Mouse (Mus musculus): ENCODE results near the gene Nyap2. TPM values are rescaled to one million over a fixed set of nuclear protein-coding genes. Genes with fewer than 3 reads are reported as not detected.
"Not testable (repeated sequence)": the region's sequence is repeated elsewhere in the genome, so short reads cannot be mapped to it uniquely, and the experiment has no call there.

Gene Nyap2
- total and polyA plus RNA-seq, 2 experiments from 2014 or later = 10.5 to 40.2 TPM

GRCm38 (mm10) chr1:81211491-81211890 is 134.7 kb downstream of the Nyap2 start:
- H3K4me3 ChIP-seq (ENCODE audit: low read depth, low read length) = no peak overlapping the region
- H3K4me1 ChIP-seq (ENCODE audit: insufficient read depth, low read length) = no peaks in the 10 kb centered on the region
- DNase-seq (ENCODE audit: low spot score) (no peak), ATAC-seq (ENCODE audit: low FRiP score) (no peak)
- no peaks in the 10 kb centered on the region for H3K27me3 ChIP-seq (ENCODE audit: insufficient read depth, low read length)
- H3K4me2 ChIP-seq (ENCODE audit: low read depth, low read length, poor library complexity, severe bottlenecking) = no peak overlapping the region
- no peak overlapping the region for H3K9ac ChIP-seq (replicated peaks; ENCODE audit: low read length, poor library complexity, severe bottlenecking)
- 59% methylated on average over 4 of the region's 4 CpGs for WGBS
- TF ChIP-seq CTCF (IDR thresholded peaks at IDR 0.05) = no peak
- H3K9me3 ChIP-seq (ENCODE audit: low read length) = no peaks in the 10 kb centered on the region
- H3K36me3 ChIP-seq (ENCODE audit: insufficient read depth, low read length) = no peaks in the 10 kb centered on the region
- H3K27ac ChIP-seq (ENCODE audit: low read depth, low read length) = no peak overlapping the region

GRCm38 (mm10) chr1:81219790-81220189 is 143.0 kb downstream of the Nyap2 start:
- Histone ChIP-seq H3K27ac (ENCODE audit: low read depth, low read length) (no peak overlapping the region), H3K9ac (replicated peaks; ENCODE audit: low read length, poor library complexity, severe bottlenecking) (no peak overlapping the region), H3K4me2 (ENCODE audit: low read depth, low read length, poor library complexity, severe bottlenecking) (no peak overlapping the region), H3K27me3 (ENCODE audit: insufficient read depth, low read length) (no peaks in the 10 kb centered on the region), H3K4me1 (ENCODE audit: insufficient read depth, low read length) (no peaks in the 10 kb centered on the region), H3K4me3 (ENCODE audit: low read depth, low read length) (no peak overlapping the region), H3K9me3 (ENCODE audit: low read length) (no peaks in the 10 kb centered on the region), H3K36me3 (ENCODE audit: insufficient read depth, low read length) (no peaks in the 10 kb centered on the region)
- ATAC-seq (ENCODE audit: low FRiP score) (no peak), DNase-seq (ENCODE audit: low spot score) (peak; percentile 14)
- TF ChIP-seq CTCF (IDR thresholded peaks at IDR 0.05) = no peak
- WGBS = 32% methylated on average over 1 of the region's 1 CpGs

- Histone ChIP-seq H3K27me3 (ENCODE audit: insufficient read depth, low read length) (no peaks in the 10 kb centered on the region), H3K9ac (replicated peaks; ENCODE audit: low read length, poor library complexity, severe bottlenecking) (no peak overlapping the region), H3K27ac (ENCODE audit: low read depth, low read length) (no peak overlapping the region), H3K9me3 (ENCODE audit: low read length) (no peaks in the 10 kb centered on the region), H3K36me3 (ENCODE audit: insufficient read depth, low read length) (no peaks in the 10 kb centered on the region), H3K4me3 (ENCODE audit: low read depth, low read length) (no peak overlapping the region), H3K4me1 (ENCODE audit: insufficient read depth, low read length) (no peaks in the 10 kb centered on the region), H3K4me2 (ENCODE audit: low read depth, low read length, poor library complexity, severe bottlenecking) (no peak overlapping the region)
- DNase-seq (ENCODE audit: low spot score) (no peak), ATAC-seq (ENCODE audit: low FRiP score) (no peak)
- WGBS = 23% methylated on average over 2 of the region's 2 CpGs
- TF ChIP-seq CTCF (IDR thresholded peaks at IDR 0.05) = no peak
Measured at GRCm38 (mm10) chr1:81231759-81232406, 155.1 kb downstream of the Nyap2 start.

GRCm38 (mm10) chr1:81232407-81232789 is 155.6 kb downstream of the Nyap2 start:
- not testable (repeated sequence) for H3K4me1 ChIP-seq (ENCODE audit: insufficient read depth, low read length); H3K4me3 ChIP-seq (ENCODE audit: low read depth, low read length); H3K9ac ChIP-seq (replicated peaks; ENCODE audit: low read length, poor library complexity, severe bottlenecking); H3K27me3 ChIP-seq (ENCODE audit: insufficient read depth, low read length); H3K36me3 ChIP-seq (ENCODE audit: insufficient read depth, low read length); H3K9me3 ChIP-seq (ENCODE audit: low read length); H3K27ac ChIP-seq (ENCODE audit: low read depth, low read length); DNase-seq (ENCODE audit: low spot score); ATAC-seq (ENCODE audit: low FRiP score); H3K4me2 ChIP-seq (ENCODE audit: low read depth, low read length, poor library complexity, severe bottlenecking)
- 71% methylated on average over 5 of the region's 5 CpGs for WGBS

GRCm38 (mm10) chr1:81248447-81249205 is 171.9 kb downstream of the Nyap2 start:
- Histone ChIP-seq H3K9me3 (ENCODE audit: low read length) (no peaks in the 10 kb centered on the region), H3K4me3 (ENCODE audit: low read depth, low read length) (no peak overlapping the region), H3K27me3 (ENCODE audit: insufficient read depth, low read length) (no peaks in the 10 kb centered on the region), H3K27ac (ENCODE audit: low read depth, low read length) (no peak overlapping the region), H3K4me1 (ENCODE audit: insufficient read depth, low read length) (no peaks in the 10 kb centered on the region), H3K9ac (replicated peaks; ENCODE audit: low read length, poor library complexity, severe bottlenecking) (no peak overlapping the region), H3K36me3 (ENCODE audit: insufficient read depth, low read length) (no peaks in the 10 kb centered on the region), H3K4me2 (ENCODE audit: low read depth, low read length, poor library complexity, severe bottlenecking) (no peak overlapping the region)
- peak; percentile 36 for DNase-seq (ENCODE audit: low spot score)
- ATAC-seq (ENCODE audit: low FRiP score) = no peak
- WGBS = 50% methylated on average over 3 of the region's 3 CpGs
- no peak for TF ChIP-seq CTCF (IDR thresholded peaks at IDR 0.05)

- DNase-seq (ENCODE audit: low spot score) = no peak
- H3K27me3 ChIP-seq (ENCODE audit: insufficient read depth, low read length) = no peaks in the 10 kb centered on the region
- H3K4me1 ChIP-seq (ENCODE audit: insufficient read depth, low read length) = no peaks in the 10 kb centered on the region
- WGBS = 89% methylated on average over 11 of the region's 11 CpGs
- no peak for ATAC-seq (ENCODE audit: low FRiP score)
- H3K9me3 ChIP-seq (ENCODE audit: low read length) = no peaks in the 10 kb centered on the region
- H3K36me3 ChIP-seq (ENCODE audit: insufficient read depth, low read length) = no peaks in the 10 kb centered on the region
- no peak overlapping the region for H3K27ac ChIP-seq (ENCODE audit: low read depth, low read length)
- H3K4me2 ChIP-seq (ENCODE audit: low read depth, low read length, poor library complexity, severe bottlenecking) = no peak overlapping the region
- H3K4me3 ChIP-seq (ENCODE audit: low read depth, low read length) = no peak overlapping the region
- H3K9ac ChIP-seq (replicated peaks; ENCODE audit: low read length, poor library complexity, severe bottlenecking) = no peak overlapping the region
- TF ChIP-seq CTCF (IDR thresholded peaks at IDR 0.05) = no peak
Measured at GRCm38 (mm10) chr1:81250068-81250467, 173.3 kb downstream of the Nyap2 start.

All from midbrain, postnatal 0 days (tissue).